Mouse (Mus musculus): ENCODE results near the gene Pdcd4.

Pdcd4 gene

DNA sequence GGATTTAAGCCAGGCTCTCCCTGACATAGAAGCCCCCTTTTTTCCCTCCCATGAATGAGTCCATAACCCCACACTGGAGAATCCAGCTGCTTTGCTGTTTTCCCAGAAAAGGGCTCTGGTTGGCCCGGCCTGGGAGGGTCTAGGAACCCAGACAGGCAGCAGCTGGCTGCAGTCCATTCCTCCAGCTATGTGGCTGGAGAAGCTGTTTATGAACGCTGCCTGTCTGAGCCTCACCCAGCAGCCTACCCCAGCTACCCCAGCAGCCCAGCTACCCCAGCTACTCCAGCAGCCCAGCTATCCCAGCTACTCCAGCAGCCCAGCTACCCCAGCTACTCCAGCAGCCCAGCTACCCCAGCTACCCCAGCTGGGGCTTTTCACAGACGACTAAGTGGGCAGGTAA, at the start of gene Pdcd4:
Gene Pdcd4, plus strand, starts transcription at position 171 of the 400 bp plus-strand sequence.
- ATAC-seq (ENCODE audit: insufficient number of reproducible peaks, low FRiP score, low TSS enrichment) = no peak

DNA sequence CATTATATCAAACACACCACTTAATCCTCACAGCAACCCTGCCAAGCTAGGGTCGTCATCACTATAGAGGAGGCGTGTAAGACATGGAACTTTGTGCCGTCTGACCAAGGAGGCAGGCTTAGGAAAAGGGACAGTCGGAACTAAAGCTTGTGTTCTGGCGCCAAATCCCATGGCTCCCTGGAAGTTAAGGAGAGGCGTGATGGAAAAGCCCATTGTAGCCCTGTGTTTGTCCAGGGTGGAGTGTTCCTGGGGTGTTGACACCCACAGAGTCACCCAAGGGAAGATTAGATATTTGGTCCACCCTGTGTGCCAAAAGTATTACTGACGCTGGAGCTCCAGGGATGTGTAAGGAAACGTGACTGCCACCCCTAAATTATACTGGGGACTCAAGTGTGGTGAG, 48.1 kb upstream of the Pdcd4 start:
- ATAC-seq (ENCODE audit: insufficient number of reproducible peaks, low FRiP score, low TSS enrichment) = no peak

GRCm38 (mm10) chr19:53848272-53848995, 43.6 kb upstream of the Pdcd4 start:
- ATAC-seq (ENCODE audit: insufficient number of reproducible peaks, low FRiP score, low TSS enrichment) = no peak

DNA sequence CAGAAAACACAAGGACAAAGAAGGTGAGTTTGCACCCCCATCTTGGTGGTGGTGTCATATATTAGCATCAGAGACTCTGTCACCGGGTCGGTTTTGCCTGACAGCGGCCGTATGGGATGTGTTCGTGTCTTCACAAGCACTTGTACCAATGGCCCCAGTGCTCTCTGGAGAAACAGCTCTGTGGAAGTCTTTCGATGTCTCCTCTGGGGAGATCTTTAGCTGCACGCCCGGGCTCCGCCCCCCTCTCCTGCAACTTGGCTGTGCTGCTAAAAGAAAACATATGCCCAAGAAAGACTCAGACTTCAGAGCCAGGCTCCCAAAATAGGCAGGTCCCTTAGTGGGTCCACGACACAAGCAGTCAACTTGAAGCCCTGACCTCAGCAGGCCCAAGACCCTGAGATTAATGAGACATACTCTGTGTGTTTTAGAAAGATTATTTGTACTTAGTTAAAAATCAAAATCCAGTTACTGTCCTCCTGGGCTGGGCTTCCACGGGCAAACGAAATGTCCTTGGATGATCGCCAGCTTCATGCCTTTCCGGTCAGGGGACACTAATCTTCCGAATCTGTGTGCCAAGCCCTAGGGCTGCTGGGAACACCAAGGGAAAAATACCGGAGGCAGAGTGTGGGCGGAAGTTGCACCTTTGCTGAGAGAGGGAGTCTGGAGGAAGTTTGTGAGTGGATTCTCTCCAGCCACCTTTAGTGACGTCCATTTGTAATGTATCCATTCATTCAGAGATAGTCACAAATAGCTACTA, 41.7 kb upstream of the Pdcd4 start:
- no peak for ATAC-seq (ENCODE audit: insufficient number of reproducible peaks, low FRiP score, low TSS enrichment)

DNA sequence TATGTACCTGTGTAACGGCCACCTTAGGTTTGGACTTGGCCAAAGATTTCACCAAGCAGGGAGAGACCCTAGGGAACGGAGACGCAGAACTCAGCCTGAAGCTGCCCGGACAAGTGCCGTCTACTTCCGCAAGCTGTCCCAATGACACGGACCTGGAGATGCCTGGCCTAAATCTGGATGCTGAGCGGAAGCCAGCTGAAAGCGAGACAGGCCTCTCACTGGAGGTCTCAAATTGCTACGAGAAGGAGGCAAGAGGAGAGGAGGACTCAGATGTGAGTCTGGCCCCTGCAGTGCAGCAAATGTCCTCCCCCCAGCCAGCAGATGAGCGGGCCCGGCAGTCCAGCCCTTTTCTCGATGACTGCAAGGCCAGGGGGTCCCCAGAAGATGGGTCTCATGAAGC, 40.7 kb upstream of the Pdcd4 start:
- no peak for ATAC-seq (ENCODE audit: insufficient number of reproducible peaks, low FRiP score, low TSS enrichment)

GRCm38 (mm10) chr19:53851826-53852698, 40.0 kb upstream of the Pdcd4 start:
- ATAC-seq (ENCODE audit: insufficient number of reproducible peaks, low FRiP score, low TSS enrichment) = no peak

GRCm38 (mm10) chr19:53852699-53853451, 39.2 kb upstream of the Pdcd4 start:
- peak; percentile 82 for ATAC-seq (ENCODE audit: insufficient number of reproducible peaks, low FRiP score, low TSS enrichment)

- no peak for ATAC-seq (ENCODE audit: insufficient number of reproducible peaks, low FRiP score, low TSS enrichment)
These were observed 37.1 kb upstream of the Pdcd4 start for GRCm38 (mm10) chr19:53854978-53855377.

- no peak for ATAC-seq (ENCODE audit: insufficient number of reproducible peaks, low FRiP score, low TSS enrichment)
These were observed 36.2 kb upstream of the Pdcd4 start for GRCm38 (mm10) chr19:53855781-53856180.

GRCm38 (mm10) chr19:53856794-53857193, 35.2 kb upstream of the Pdcd4 start:
- ATAC-seq (ENCODE audit: insufficient number of reproducible peaks, low FRiP score, low TSS enrichment) = no peak

DNA sequence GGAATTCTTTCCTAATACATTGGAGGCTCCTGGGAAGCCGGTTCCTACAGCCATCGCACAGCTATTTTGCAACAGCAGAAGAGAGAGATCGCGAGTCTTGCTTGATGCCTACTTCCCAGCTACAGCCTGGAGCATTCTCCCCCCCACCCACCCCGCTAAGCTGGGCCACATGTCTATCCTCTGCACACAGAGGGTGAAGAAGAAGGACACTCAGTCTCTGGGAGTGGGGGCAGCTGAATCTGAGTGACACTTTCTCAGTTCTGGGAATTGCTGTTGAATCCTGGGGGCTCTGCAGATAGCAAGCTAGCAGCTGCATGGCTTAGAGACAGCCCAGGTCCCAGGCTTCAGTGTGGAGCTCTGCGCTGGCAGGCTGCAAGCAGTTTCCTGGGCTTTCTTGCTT, 34.1 kb upstream of the Pdcd4 start:
- ATAC-seq (ENCODE audit: insufficient number of reproducible peaks, low FRiP score, low TSS enrichment) = no peak

DNA sequence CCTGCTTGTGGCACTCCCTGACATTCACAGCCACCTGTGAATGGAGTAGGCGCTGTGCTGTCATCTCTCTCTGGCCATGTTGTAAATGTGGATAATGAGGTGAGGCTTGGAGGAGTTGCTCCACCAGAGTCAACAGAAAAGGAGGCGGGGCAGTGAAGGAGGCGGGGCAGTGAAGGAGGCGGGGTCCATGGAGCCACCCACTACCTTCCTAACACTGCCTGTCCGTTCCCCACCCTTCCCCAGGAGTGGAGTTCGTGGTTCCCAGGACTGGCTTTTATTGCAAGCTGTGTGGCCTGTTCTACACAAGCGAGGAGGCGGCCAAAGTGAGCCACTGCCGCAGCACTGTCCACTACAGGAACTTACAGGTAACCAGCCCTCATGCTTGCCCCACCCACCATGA, 32.9 kb upstream of the Pdcd4 start:
- ATAC-seq (ENCODE audit: insufficient number of reproducible peaks, low FRiP score, low TSS enrichment) = no peak

DNA sequence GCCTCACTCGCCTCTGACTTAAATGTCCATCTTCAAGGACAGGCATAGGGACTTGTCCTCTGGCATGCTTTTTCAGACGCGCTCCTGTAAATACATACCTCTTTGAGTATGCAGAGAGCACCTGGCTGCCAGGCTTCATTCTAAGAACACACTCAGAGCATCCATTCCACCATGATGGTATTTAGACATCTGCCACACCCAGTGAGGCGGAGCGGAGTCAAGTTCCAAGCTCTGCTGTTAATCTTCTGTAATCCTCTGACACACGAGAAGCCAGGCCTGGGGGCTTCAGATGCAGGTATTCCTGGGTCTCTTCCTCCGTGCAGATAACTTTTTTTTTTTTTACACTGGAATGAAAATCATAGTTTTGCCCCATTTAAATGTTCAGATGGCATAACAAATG, 32.4 kb upstream of the Pdcd4 start:
- no peak for ATAC-seq (ENCODE audit: insufficient number of reproducible peaks, low FRiP score, low TSS enrichment)

GRCm38 (mm10) chr19:53861346-53861745, 30.7 kb upstream of the Pdcd4 start:
- ATAC-seq (ENCODE audit: insufficient number of reproducible peaks, low FRiP score, low TSS enrichment) = no peak

DNA sequence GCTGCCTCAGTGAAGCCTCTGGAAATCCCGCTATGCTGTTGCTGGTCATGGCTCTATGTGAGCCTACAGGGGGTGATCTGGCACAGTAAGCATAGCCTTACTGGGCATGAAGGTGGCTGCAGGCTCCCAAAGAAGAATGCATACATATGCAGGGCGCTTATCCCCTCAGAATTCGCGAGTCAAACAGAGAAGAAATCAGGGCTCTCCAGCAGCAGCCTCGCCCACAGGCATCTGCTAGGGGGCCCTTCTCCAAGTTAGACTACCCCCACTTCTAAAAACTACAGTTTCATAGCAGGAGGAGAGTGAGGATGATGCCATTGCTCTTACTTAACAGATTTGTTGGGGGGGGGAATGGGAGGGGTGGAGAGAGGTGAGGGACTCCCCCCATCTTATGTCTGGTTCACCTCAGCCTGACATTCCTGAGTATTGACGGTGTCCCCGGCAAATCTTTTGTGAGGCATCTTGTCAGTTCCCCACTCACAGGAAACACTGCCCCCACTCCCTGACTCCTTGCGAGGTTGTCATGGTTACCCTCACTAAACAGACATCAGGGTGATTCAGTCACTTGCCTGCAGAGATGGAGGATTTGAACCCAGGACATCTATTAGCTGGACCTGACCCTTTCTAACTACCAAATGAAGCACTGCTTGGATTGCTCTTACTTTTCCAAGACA, 29.3 kb upstream of the Pdcd4 start:
- no peak for ATAC-seq (ENCODE audit: insufficient number of reproducible peaks, low FRiP score, low TSS enrichment)

DNA sequence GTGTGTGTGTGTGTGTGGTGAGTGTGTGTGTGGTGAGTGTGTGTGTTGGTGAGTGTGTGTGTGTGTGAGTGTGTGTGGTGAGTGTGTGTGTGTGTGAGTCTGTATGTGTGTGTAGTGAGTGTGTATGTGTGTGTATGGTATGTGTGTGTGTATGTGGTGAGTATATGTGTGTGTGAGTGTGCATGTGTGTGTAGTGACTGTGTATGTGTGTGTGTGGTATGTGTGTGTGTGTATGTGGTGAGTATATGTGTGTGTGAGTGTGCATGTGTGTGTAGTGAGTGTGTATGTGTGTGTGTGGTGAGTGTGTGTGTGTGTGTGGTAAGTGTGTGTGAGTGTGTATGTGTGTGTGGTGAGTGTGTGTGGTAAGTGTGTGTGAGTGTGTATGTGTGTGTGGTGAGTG, 24.8 kb upstream of the Pdcd4 start:
- no peak for ATAC-seq (ENCODE audit: insufficient number of reproducible peaks, low FRiP score, low TSS enrichment)

DNA sequence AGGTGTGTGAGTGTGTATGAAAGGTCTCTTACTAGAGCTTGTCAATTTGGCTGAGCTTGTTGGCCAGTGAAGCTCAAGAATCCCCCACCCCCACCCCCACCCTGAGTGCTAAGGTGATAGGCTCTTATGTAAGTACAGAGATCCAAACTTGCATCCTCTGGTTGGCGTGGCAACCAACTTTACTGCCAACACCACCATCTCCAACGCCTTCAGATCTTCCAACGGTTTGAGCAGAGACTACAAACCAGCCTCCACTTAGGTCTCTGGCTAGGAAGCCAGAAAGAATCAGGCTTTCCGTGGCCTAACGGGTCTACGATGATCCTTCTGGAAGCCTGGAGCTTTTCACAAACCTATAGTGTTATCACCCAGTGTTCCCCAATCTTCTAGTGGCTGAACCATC, 23.9 kb upstream of the Pdcd4 start:
- no peak for ATAC-seq (ENCODE audit: insufficient number of reproducible peaks, low FRiP score, low TSS enrichment)

DNA sequence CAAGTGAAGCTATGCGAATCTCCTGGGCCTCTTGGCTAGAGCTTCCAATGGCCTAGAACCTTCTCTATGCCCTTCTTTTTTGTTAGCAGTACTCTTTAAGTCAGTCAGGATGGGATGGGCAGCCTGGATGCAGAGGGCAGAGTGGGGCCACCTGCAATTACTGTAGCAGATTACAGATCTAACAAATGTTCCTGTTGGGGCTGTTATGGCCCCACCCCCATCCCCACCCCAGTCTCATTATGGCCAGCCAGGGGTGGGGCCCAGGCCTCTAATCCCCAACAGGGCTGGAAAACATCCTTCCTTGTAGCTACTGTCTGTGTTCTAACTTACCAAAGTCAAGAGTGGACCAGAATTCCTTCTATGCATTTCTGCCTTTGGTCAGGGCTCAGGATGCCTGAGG, 23.2 kb upstream of the Pdcd4 start:
- ATAC-seq (ENCODE audit: insufficient number of reproducible peaks, low FRiP score, low TSS enrichment) = no peak

DNA sequence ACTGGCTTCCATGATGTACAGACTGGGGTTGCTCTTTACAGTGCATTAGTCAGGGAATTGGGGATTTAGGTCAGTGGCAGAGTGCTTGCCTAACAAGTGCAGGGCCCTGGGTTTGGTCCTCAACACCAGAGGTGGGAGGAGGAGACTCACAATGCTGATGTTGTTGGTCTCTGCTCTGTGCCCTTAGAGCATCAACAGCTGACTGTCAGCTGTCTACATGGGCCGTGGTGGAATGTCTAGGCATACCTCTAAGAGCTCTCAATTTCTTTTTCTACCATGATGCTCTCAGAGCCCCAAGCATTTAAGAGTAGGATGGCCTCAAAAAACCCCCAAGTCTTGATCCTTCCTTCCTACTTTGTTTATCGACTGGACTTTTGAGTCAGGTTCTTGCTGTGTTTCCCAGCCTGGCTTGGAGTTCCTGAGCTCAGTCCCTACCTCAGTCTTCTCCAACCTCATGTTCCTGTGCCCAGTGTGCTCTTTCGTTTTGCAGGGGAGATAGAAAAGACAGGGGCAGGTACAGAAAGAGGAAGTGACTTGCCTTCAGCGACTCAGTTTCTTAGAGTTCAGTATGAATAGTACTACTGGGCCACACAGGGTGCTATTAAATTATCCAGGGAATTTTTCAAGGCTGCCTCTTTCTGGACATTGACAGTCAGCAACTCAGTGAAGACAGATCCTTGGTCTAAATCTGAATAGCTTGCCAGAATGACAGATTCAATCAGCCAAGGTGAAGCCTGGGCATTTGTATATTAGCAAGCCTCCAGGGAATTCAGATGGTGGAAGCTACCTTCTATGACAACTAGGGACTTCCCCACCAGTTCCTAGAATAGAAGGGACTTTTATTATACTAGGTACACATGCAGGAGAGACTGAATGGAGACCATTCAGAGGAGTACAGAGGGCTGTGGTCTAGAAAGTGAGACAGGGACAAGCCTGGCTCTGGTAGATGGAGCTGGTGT, 22.3 kb upstream of the Pdcd4 start:
- ATAC-seq (ENCODE audit: insufficient number of reproducible peaks, low FRiP score, low TSS enrichment) = no peak

Measured in cerebellum, adult (tissue).